ENCODE assay signal across 14 mouse cellular contexts in genomic region chr1:183215706-183216105, GRCm38 (mm10).
"Had no signal": no experiment of that assay in that cellular context is flagged by ENCODE, and none has a peak within 500 bp of the region (broad histone marks: within the 10 kb centered on the region; RNA-seq: fewer than 3 reads in every experiment).

No protein-coding gene starts in this region.

- ATAC-seq: lung, postnatal 0 days; midbrain, embryonic 13.5 days; midbrain, embryonic 15.5 days had no signal

- DNase-seq: lung, adult 2 months; lung, postnatal 14 days; lung, postnatal 36 days; retina, postnatal 1 day; right cerebral cortex, adult 18-20 months; right cerebral cortex, postnatal 25 days; right cerebral cortex, postnatal 4 days; spleen, adult 18-20 months; thymus, adult 18-20 months; thymus, postnatal 14 days; thymus, postnatal 36 days had no signal
